In genomic region chr16:87834296-87834695, GRCm38 (mm10) we compare ENCODE assay signal across 16 mouse cellular contexts.
DNase-seq lines count a peak whose midpoint lies in the region; ATAC-seq and TF ChIP-seq lines count a peak whose summit lies in the region.
"Had no signal": no experiment of that assay in that cellular context is flagged by ENCODE, and none has a peak within 500 bp of the region (broad histone marks: within the 10 kb centered on the region; RNA-seq: fewer than 3 reads in every experiment).

No protein-coding gene starts in this region.

- TF ChIP-seq POLR2A in heart, adult 2 months (IDR thresholded peaks at IDR 0.05; ENCODE audit: insufficient read depth, low read depth, low read length) = no peak

- intact Hi-C loops in heart, adult 2 months (cut with DNase I) = no loop called here

- no peaks in the 10 kb centered on the region for H3K9me3 ChIP-seq in hindbrain, embryonic 15.5 days
- H3K9me3 ChIP-seq in midbrain, embryonic 14.5 days (ENCODE audit: control insufficient read depth, low read length) = no peaks in the 10 kb centered on the region
- H3K9me3 ChIP-seq in heart, embryonic 12.5 days (replicated peaks) = no peaks in the 10 kb centered on the region
- H3K9me3 ChIP-seq: kidney, embryonic 15.5 days; limb, embryonic 12.5 days had no signal

- H3K4me1 ChIP-seq in heart, adult 2 months (ENCODE audit: control insufficient read depth, insufficient read depth, low read length) = no peaks in the 10 kb centered on the region
- peaks cover 11% of the 10 kb centered on the region for H3K4me1 ChIP-seq in hindbrain, embryonic 15.5 days (replicated peaks)
- peaks cover 12% of the 10 kb centered on the region; the same call in 1 of the 2 replicates for H3K4me1 ChIP-seq in midbrain, embryonic 14.5 days (ENCODE audit: control insufficient read depth, insufficient read depth, low read length)
- H3K4me1 ChIP-seq in heart, embryonic 12.5 days (replicated peaks) = no peaks in the 10 kb centered on the region

- no peak overlapping the region for H3K4me3 ChIP-seq in heart, adult 2 months
- H3K4me3 ChIP-seq in hindbrain, embryonic 15.5 days = no peak overlapping the region
- no peak overlapping the region for H3K4me3 ChIP-seq in midbrain, embryonic 14.5 days (replicated peaks; ENCODE audit: low read depth, low read length)
- no peak overlapping the region for H3K4me3 ChIP-seq in heart, embryonic 12.5 days
- H3K4me3 ChIP-seq: erythroblast, embryonic 14.5 days; kidney, embryonic 15.5 days; left cerebral cortex, adult 2 months; limb, embryonic 12.5 days had no signal

- H3K4me2 ChIP-seq in hindbrain, embryonic 15.5 days = no peak overlapping the region
- no peak overlapping the region for H3K4me2 ChIP-seq in midbrain, embryonic 14.5 days (ENCODE audit: low read length)
- no peak overlapping the region for H3K4me2 ChIP-seq in heart, embryonic 12.5 days
- H3K4me2 ChIP-seq: kidney, embryonic 15.5 days; limb, embryonic 12.5 days had no signal

- WGBS in heart, adult 2 months = 81% methylated on average over 7 of the region's 7 CpGs
- 45% methylated on average over 7 of the region's 7 CpGs for WGBS in hindbrain, embryonic 15.5 days
- WGBS in midbrain, embryonic 14.5 days = 41% methylated on average over 7 of the region's 7 CpGs
- WGBS in heart, embryonic 12.5 days = 77% methylated on average over 7 of the region's 7 CpGs

- H3K27ac ChIP-seq in heart, adult 2 months = no peak overlapping the region
- 0 out of 2 replicates have a peak overlapping the region, but pooled peaks have one; percentile 30 for H3K27ac ChIP-seq in hindbrain, embryonic 15.5 days (replicated peaks)
- peak overlapping the region; percentile 62 for H3K27ac ChIP-seq in midbrain, embryonic 14.5 days (replicated peaks; ENCODE audit: low read depth, low read length)
- no peak overlapping the region for H3K27ac ChIP-seq in heart, embryonic 12.5 days (ENCODE audit: poor library complexity, severe bottlenecking)
- H3K27ac ChIP-seq: kidney, embryonic 15.5 days; left cerebral cortex, adult 2 months; limb, embryonic 12.5 days; liver, embryonic 14.5 days had no signal

- no peaks in the 10 kb centered on the region for H3K36me3 ChIP-seq in heart, adult 2 months (ENCODE audit: control insufficient read depth, insufficient read depth, low read length)
- H3K36me3 ChIP-seq in hindbrain, embryonic 15.5 days = no peaks in the 10 kb centered on the region
- no peaks in the 10 kb centered on the region for H3K36me3 ChIP-seq in midbrain, embryonic 14.5 days (ENCODE audit: control insufficient read depth, insufficient read depth, low read length)
- no peaks in the 10 kb centered on the region for H3K36me3 ChIP-seq in heart, embryonic 12.5 days
- H3K36me3 ChIP-seq: G1E; kidney, embryonic 15.5 days; limb, embryonic 12.5 days had no signal

- no peak for TF ChIP-seq CTCF in heart, adult 2 months (IDR thresholded peaks at IDR 0.05)

- no peak for TF ChIP-seq EP300 in heart, adult 2 months (IDR thresholded peaks at IDR 0.05; ENCODE audit: insufficient read depth, low read depth, low read length)

- 0 out of 2 replicates have a peak, but pooled peaks have one; percentile 30 for ATAC-seq in hindbrain, embryonic 15.5 days (ENCODE audit: low FRiP score, low read depth)
- peak; percentile 31; the same call in 1 of the 2 replicates for ATAC-seq in midbrain, embryonic 14.5 days (ENCODE audit: low FRiP score, low TSS enrichment)
- ATAC-seq in heart, embryonic 12.5 days (ENCODE audit: insufficient number of reproducible peaks, low FRiP score) = no peak
- ATAC-seq: lung, postnatal 0 days had no signal

- H3K79me2 ChIP-seq in heart, adult 2 months (replicated peaks; ENCODE audit: control insufficient read depth, insufficient read depth, low read length) = no peaks in the 10 kb centered on the region

- H3K27me3 ChIP-seq in heart, adult 2 months (ENCODE audit: control insufficient read depth, insufficient read depth, low read length) = no peaks in the 10 kb centered on the region
- H3K27me3 ChIP-seq in hindbrain, embryonic 15.5 days = no peaks in the 10 kb centered on the region
- H3K27me3 ChIP-seq in midbrain, embryonic 14.5 days (ENCODE audit: control insufficient read depth, insufficient read depth, low read length) = no peaks in the 10 kb centered on the region
- no peaks in the 10 kb centered on the region for H3K27me3 ChIP-seq in heart, embryonic 12.5 days (replicated peaks)
- H3K27me3 ChIP-seq: kidney, embryonic 15.5 days; limb, embryonic 12.5 days had no signal

- peak; percentile 74 for DNase-seq in heart, adult 11 months
- no peak for DNase-seq in heart, adult 2 months
- DNase-seq in midbrain, embryonic 14.5 days = peak; percentile 38
- DNase-seq in retina, postnatal 1 day = peak; percentile 32
- DNase-seq in lung, postnatal 4 days = no peak
- DNase-seq: adrenal gland, adult 2 months; cerebellum, adult 18-20 months had no signal

- H3K9ac ChIP-seq in heart, adult 2 months (ENCODE audit: low read depth, low read length) = no peak overlapping the region
- H3K9ac ChIP-seq in hindbrain, embryonic 15.5 days = no peak overlapping the region
- H3K9ac ChIP-seq in midbrain, embryonic 14.5 days (replicated peaks; ENCODE audit: low read length) = no peak overlapping the region
- H3K9ac ChIP-seq in heart, embryonic 12.5 days = no peak overlapping the region
- H3K9ac ChIP-seq: kidney, embryonic 15.5 days; limb, embryonic 12.5 days; liver, embryonic 14.5 days had no signal

Comparison
In these comparisons a context has a peak if more than half of its experiments do, and no peak if none do; other contexts are left out.
1. DNase-seq: peak in heart, adult 11 months (single experiment), midbrain, embryonic 14.5 days (single experiment) and retina, postnatal 1 day (single experiment); none in heart, adult 2 months (0 of 2) and lung, postnatal 4 days (0 of 2).
2. H3K27ac ChIP-seq: peak in hindbrain, embryonic 15.5 days (single experiment) and midbrain, embryonic 14.5 days (single experiment); none in heart, adult 2 months (single experiment) and heart, embryonic 12.5 days (single experiment).